Mouse (Mus musculus) left cerebral cortex, adult 9 months (tissue): ENCODE data around the gene Kcnj11.

Experiments
- DNase-seq, 2 experiments: peaks; one replicate each; pipeline ENCODE4 v3.0.0; 2022; ENCODE audit warnings: low spot score in 2 of 2

Gene Kcnj11

GRCm38 (mm10) chr7:46049981-46050380 lies 50.6 kb downstream of the Kcnj11 start:
- no peak for DNase-seq

GRCm38 (mm10) chr7:46047873-46048562 lies 52.5 kb downstream of the Kcnj11 start:
- DNase-seq = no peak

- no peak for DNase-seq
These were observed 54.7 kb downstream of the Kcnj11 start for GRCm38 (mm10) chr7:46045882-46046281.

- DNase-seq = no peak
These were observed 56.5 kb downstream of the Kcnj11 start for GRCm38 (mm10) chr7:46044106-46044505.
